Mouse (Mus musculus) activated CD4-positive, CD25-positive, alpha-beta regulatory T cell, adult 4 months (primary cell): ENCODE results near the gene Tpx2. TPM values are rescaled to one million over a fixed set of nuclear protein-coding genes. Genes with fewer than 3 reads are reported as not detected.

Source experiments
- ATAC-seq: one replicate; pipeline ENCODE4 v1.8.0; 2017
- polyA plus RNA-seq, 2 experiments: library from polyadenylated mRNA; unstranded; fragments of 100-300 nt; shearing (Covaris generic); gene quantifications; one replicate each; pipeline ENCODE4 v1.2.1; 2017

The Tpx2 gene
- polyA plus RNA-seq, 2 experiments from 2014 or later = 21.3 to 23.3 TPM

DNA sequence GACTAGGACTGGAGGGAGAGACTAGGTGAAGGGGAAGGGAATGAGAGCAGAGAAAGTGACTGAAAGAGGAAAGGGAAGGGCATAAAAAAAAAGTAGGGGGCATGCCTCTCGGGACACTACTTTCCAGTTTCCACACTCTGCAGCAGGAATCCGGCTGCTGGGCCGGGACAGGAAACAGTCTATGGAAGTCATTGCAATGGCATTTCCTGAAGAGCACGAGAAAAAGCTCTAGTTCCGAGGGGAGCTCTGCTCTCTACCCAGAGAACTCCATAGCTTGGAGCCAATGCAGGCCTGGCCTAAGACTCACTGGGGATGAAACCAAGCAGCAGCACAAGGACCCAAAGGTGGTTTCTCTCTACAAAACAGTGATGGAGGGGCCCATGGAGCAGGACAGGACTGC is 26.7 kb upstream of the Tpx2 start:
- ATAC-seq = no peak

DNA sequence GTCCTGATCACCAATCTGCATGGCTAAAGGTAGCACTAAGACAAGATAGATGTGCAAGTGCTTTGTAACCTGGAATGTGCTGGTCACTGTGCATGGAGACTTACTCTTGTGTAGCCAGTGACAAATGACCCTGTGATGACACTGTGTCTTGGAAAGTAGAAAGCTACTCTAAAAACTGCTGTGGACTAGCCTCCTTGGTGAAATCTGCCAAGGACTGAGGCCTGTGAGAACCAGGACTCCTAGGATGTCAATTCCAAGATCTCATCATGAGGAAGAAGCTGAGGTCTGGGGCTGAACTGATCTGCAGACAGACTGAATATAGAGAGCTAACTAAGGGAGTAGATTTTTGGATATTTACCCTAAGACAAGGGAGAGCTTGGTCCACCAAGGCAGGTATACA is 26.2 kb upstream of the Tpx2 start:
- no peak for ATAC-seq

DNA sequence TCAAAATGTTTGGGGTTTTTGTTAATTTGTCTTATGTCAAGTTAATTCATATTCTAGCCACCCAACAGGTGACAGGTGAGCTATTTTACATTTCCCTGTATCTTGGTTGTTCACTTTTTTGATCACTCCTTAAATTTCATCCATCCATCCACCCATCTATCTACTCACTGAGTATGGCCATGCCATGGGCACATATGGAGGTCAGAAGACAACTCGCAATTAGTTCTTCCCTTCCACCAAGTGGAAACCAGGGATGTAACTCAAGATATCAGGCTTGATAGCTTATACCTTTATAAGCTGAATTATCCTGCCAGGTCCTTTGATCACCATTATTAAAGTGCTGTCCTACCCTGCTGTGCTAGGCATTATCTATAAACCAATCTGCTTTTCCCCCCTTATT is 24.0 kb upstream of the Tpx2 start:
- no peak for ATAC-seq

DNA sequence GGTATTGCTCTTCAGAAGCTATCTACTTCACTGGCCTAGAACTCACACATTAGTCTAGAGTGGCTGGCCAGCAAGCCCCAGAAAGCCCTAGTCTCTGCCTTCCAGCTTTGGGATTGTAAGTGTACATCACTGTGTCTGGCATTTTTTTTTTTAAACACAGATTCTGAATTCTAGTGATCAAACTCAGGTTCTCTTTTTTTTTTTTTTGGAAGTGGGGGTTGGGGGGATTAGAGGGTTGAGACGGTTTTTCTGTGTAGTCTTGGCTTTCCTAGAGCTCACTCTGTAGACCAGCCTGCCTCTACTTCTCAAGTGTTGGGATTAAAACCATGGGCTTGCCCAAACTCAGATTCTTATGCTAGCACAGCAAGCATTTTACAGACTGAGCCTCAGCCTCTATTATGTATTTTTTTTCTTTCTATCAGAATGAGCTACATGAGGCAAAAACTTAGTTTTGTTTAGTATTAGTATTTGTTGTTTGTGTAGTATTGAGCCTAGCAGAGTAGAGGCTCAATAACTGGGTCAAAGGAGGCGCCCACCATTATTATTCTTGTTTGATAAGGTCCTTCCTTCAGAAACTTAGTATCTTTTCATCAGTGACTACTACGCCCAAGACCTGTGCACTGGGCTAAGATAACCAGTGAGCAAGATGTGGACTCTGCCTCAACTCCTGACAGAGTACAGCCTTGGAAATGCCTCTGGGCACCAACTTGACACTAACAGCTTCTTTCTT is 23.2 kb upstream of the Tpx2 start:
- no peak for ATAC-seq

DNA sequence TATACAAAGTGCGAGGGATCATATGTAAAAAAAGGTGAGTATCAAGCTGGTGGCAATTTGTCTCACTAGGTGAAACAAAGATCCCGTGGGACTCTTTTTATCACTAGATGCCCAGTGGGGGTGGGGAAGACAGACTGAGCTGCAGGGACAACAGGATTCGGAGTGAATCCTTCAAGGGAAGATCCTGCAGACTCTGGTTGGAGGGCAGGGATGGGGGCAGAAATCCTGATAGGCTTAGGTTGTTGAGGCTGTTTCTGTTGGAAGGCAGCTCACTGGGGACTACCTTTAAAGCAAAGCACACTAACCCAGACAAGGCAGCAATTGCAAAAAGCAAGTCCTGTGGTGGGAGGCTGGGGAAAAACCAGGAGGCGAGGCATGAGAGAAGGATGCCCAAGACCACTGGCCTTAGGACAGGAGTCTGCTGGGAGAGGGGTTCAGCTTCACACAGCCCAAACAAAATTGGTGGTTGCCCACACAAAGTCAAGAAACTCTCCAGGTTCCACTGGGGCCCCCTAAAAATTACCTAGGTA is 22.5 kb upstream of the Tpx2 start:
- no peak for ATAC-seq

DNA sequence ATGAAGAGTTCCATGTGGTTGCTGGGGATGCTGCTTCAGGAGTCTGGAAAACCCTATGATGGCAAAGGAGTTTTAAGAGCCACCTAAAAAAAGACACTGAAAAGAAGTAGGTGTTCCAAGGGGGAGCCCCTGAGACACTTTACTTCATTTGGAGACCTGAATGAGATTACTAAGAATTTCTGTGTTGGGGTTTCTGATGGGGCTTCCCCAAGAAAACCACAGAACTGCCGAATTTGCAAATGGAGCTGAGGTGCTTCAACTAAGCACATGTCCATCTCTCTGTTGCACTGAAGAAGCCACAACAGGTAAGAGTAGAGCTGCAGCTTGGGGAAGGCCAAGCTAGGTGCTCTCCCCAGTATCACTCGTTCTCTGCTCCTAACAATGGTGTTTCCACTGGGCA is 22.1 kb upstream of the Tpx2 start:
- peak; percentile 87 for ATAC-seq

DNA sequence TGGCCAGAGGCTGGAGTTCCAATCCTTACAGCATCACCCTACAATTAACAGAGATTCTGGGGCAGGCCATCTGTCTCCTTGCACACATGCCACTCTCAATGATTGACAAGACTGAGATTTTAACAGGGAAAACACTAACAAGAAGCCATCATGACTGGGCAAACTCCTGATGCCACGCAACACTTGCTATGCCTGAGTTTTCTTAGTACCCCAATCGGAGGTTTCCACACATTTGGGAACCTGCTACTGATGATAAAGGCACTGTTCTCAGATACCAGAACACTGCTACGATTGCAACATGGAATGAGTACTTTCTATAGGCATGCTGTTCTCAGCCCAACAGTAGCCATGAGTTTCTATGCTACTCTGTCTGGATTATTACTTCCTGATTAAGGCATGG is 21.3 kb upstream of the Tpx2 start:
- ATAC-seq = no peak

DNA sequence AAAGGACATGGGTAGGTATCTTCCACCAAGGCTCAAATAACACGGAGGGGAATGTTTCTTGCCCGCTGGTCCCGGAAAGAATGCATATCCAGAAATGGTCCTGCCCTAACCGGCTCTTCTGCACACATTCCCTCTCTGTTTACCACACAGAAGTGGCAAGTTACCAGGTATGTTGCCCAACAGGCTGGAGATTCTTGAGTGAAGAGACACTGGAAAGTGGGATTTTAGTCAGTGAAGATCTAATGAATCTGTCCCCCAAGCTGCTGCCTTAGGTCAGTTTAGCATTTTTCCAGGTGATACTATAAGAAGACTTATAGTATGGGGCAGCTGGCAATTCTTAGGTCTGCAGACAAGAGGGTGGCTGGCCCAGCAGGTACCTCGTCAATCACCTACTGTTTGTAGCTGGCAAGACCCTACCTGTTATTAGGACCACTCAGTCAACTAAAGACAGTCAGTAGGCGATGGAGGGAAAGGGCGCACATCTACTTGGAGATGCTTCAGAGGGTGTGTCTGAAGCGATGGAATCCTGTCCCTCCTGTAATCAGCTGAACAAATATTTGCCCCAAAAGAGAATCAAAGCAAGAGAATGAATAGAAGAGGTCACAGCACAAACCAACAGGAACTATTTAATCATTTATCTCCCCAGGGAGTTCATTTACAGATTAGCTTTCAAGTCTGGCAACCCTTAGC is 20.3 kb upstream of the Tpx2 start:
- no peak for ATAC-seq

DNA sequence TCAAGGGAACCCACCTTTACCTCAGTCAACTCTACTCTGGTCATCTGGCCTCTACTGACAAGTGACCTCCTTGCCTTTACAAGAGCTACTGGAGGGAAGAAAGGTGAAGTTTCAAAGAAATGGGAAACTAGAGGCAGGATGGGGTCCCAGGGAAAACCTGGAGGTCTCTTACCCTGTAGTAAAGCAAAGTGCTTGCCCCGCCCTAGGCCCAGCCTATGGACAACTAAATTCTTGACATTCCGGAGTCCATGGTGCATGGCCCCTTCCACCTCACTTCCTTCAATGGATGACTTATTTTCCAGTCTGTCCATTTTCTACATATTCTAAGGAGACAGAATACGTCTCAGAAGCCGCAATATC is 19.8 kb upstream of the Tpx2 start:
- ATAC-seq = no peak

DNA sequence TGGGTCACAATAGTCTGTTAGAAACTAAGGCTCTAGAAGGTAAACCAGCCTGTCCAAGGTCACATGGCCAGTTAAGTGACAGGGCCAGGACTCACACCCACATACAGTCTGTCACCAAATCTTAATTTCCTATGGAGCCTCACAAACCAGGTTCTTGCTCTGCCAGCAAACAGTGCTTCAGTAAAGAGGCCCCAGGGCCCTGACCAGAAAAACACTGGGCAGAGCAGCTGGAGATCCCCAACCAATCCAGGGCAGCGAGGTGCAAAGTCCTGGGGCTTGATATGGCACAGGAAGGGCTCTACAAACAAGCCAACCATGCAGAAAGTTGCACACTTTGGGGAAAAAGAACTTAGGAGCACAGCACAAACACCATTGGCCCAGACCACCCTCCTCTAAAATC is 19.2 kb upstream of the Tpx2 start:
- no peak for ATAC-seq

DNA sequence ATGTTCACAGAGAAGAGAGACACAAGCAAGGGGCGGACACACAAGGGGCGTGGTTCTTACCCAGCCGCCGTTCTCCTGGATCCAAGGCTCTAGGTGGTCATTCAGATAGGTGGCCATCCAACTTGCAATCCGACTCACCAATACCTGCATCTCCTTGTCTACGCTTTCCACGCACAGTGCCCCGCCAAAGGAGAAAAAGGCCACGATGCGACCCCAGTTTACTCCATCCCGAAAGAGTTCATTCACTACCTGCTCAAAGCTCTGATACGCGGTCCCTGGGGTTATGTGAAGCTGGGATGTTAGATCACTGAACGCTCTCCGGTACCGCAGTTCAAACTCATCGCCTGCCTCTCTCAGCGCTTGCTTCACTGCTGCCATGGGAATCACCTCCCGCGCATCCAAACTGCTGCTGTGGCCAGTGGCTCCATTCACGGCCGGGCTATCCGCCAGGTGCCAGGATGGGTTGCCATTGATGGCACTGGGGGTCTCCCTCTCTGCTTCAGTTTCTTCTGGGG is 18.3 kb upstream of the Tpx2 start:
- ATAC-seq = no peak

DNA sequence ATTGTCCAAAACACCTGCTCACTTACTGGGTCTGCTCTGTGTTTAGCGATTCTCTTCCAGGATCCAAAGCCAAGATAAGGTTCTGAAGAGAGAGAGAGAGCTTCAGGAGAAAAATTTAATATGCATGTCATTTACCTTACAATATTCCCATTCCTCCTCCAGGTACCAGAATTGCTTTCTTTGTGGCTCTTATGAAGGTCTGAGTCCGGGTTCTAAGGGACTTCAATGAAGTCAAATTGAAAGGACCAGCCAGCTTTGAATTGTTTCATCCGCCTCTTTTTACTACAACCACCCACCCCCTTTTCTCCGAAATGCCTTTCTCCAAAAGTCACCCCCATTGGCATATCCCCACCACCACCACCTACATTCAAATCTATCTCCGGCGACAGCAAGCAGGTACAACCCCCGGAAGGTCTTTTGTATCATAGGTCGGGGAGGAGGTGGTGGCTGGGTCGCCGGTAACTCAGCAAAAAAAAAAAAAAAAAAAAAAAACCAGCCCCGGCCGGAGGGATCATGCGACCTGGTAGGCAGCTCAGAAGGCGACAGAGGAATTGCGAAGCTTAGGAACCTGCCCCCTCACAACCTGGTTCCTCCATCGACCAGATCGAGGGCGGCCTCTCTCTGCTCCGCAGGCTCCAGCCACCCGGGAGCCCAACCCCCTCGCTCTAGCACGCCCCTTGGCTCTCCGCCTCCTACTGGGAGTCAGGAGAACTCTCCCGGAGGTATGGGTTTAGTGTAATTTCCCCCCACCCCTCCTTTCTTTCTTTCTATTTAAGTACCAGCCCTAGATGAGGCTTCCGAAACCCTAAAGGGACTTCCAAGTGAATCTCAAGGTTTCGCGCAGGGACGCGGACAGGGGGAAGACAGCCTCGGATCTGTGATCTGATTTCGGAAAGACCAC is 17.5 kb upstream of the Tpx2 start:
- ATAC-seq = peak; percentile 41

DNA sequence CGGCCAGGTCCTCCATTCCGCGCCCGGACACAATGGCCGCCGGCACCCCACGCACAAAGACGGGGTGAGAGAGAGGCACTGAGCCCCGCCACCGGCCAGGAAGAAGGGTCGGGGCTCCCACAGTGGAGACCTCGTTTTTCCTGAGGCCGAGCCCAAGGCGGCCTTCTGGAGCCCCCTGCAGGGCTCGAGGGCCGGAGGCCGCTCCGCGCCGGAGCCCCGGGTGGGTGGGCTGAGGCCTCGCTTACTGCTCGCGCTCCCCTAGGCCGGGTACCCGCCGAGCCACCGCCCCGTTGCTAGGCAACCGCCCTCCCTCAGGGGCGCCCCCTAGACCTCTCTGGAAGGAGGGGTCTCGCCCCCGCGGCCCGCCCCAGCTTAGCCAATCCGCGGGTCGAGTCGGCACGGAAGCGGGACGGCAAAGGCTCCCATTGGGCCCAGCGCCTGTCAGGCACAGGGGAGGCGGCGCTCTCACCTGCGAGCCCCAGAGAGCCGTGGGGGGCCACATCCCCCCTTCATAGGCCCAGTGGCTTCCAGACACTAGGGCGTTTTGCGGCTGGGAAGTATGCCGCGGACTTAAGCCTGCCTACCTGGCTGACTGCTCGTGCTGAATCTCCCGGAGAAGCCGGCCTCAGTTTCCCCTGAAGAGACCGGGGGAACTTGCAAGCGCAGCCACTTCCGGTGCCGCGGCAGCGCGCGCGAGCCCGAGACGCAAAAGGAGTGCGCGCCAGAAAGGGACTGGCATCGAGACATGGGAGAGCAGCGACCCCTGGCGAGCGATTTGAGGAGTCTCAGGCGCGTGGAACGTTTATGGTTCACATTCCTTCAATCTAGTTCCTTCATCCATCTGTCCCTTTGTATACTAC is 16.5 kb upstream of the Tpx2 start, which contains the start of gene Bcl2l1:
Gene Bcl2l1, minus strand, starts transcription at position 710 of the 860 bp plus-strand sequence.
- peak; percentile 86 for ATAC-seq

DNA sequence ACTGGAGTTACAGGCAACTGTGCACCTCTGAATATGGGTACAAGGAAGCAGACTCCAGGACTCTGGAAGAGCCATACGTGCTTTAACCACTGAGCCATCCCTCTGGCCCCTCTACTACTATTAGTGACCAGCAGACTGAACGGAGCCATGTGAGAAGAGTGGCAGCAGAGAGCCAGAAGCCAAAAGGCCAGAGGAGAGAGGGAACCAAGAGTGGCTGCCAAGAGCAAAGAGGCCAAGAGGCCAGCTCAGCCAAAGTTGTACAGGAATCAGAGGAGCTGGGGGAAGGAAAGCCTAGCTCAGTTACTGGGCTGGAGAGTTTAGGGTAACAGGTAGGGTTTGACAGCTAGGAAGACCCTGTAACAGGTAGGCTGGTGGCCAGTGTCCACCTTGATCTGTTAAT is 8.5 kb upstream of the Tpx2 start:
- ATAC-seq = no peak

DNA sequence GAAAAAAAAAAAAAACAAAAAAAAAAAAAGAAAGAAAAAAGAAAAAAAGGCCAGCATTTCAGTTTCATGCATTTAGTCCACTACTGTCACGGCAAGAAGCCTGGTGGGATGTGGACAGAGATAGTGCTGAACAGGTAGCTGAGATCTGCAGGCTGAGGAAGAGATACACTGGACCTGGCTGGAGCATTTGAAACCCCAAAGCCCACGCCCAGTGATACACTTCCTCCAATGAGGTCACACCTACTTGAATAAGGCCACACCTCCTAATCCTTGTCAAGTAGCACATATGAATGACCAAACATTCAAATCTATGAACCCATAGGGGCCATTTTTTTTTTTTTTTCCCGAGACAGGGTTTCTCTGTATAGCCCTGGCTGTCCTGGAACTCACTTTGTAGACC is 5.0 kb upstream of the Tpx2 start:
- ATAC-seq = no peak

DNA sequence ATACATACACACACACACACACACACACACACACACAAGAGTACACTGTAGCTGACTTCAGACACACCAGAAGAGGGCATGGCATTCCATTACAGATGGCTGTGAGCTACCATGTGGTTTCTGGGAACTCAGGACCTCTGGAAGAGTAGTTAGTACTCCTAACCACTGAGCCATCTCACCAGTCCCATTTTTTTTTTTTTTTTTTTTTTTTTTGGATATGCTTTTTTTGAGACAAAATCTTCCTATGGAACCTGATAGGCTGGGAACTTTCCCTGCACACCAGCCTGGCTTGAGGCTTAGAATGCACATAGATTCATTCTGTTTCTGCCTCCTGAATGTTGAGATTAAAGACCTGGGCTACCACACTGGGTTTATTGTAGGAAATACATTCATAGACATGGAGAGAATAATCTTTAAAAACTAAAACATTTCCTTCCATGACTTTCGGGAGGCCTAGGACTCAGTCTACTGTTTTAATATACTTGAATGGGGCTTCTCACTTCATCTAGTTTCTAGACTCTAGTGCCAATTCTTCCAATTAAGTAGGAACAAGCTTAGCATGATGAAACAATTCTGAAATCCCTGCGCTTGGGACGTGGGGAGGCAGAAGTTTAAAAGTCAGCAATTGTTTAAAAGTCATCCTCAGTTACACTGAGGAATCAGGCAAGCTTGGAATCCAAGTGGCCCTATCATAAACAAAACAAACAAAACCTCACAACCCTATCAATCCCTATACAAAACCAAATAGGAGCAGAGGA is 528 bp upstream of the Tpx2 start:
- no peak for ATAC-seq

DNA sequence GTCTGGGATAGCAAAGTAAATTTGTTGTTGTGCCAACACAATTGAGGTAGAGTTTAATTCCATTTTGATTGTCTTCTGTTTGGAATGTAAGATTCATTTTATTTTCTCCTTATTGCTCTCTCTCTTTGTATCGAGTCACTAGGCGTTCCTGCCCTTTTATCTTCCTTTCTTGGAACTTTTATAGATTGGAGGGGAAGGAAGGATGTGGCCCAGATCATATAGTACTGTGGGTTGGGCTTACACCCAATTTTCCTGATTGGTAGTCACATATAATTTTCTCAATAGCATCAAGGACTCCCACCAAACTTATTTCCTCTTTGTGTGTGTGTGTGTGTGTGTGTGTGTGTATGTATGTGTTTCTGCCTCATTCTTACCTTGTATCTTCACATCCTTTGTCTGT is 702 bp downstream of the Tpx2 start:
- no peak for ATAC-seq

DNA sequence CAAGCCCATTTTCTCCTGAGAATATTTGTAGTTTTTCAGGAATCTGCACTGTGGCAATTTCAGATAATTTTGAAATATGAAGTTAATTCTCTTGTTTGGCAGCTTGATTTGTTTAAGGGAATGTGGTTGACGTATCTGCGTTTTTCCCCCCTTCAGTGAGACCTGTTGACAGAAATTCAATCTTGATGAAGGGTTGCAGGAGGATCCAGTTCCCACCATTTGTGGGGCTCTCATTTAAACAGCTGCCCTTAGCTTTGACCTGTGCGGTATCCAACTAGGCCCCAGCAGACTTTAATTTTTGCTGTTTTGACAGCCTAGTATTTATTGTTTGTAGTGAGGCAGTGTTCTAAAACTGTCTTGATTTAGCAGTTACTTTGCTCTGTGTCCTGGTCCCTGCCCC is 11.7 kb downstream of the Tpx2 start:
- no peak for ATAC-seq

DNA sequence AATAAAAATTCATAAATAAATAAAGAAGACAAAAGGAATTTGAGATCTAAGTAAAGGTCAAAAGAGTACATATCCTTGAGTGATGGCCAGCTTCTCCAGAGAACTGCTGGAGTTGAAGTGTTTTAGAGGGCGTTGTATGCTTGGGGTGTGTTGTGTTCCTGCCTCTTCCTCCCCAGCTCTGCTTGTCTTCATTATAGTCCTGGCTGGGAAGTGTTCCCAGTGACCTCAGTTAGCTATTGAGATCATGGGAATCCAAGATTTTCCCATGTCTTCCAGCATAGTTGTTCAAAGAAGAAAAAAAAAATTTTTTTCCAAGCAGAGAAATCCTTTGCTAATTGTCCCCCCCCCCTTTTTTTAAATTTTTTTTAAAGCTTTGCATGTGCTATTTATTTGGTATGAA is 14.1 kb downstream of the Tpx2 start:
- ATAC-seq = no peak

DNA sequence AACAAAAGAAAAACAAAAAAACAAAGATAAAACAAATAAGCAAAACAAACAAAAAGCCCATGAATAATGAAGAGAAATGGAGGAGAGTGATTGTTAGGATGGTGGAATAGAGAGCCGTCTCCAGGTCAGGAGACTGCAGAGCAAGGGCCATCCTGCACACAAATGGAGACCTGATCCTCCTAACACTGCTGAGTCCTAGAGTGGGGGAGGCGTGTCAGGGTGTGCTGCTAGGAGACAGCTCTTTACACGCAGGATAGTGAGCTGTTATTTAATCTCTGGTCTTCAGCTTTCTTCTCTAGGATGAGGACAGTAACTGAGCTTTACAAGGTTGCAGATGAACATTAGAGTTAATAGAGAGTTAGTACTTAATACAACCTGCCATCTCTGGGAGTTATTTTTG is 14.9 kb downstream of the Tpx2 start:
- ATAC-seq = no peak

DNA sequence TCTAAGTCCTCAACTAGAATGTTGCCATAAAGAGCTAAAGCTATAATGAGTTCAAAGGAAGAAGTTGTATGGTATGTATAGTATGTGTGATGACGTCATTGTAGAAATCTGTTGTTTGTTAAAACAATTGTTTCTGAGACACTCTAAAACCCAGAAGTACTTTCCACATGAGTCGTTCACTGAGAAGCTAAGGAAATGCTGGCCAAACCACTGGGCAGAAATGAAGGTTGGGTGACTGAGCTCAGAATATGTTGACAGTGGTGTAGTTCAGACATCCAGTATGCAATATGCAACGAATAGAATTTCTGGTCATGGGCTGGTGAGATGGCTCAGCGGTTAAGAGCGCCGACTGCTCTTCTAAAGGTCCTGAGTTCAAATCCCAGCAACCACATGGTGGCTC is 15.6 kb downstream of the Tpx2 start:
- ATAC-seq = no peak
